Mouse (Mus musculus) kidney, postnatal 0 days (tissue): ENCODE results near the gene Lypd6. TPM values are rescaled to one million over a fixed set of nuclear protein-coding genes. Genes with fewer than 3 reads are reported as not detected.

Source experiments
- ATAC-seq: fragments of 200-750 bp; cut with Nextera tagmentation; replicated peaks from 2 replicates; pipeline ENCODE4 v1.8.0; 2017; ENCODE audit warnings: low read depth, moderate number of reproducible peaks, moderate TSS enrichment, moderate library complexity; ENCODE audit not compliant: low FRiP score
- DNase-seq: peaks from one replicate; pipeline ENCODE4 v3.0.0-alpha.2; 2016; ENCODE audit warnings: low spot score
- H3K27ac ChIP-seq: fragments of 300-500 bp; sonication (generic); 2 replicates; pipeline ENCODE4 v1.5.1; 2014; ENCODE audit warnings: mild to moderate bottlenecking
- H3K27me3 ChIP-seq: fragments of 300-500 bp; sonication (generic); 2 replicates; pipeline ENCODE4 v1.6.1; 2014; ENCODE audit warnings: low read length, mixed read lengths; ENCODE audit not compliant: insufficient read depth
- H3K36me3 ChIP-seq: fragments of 300-500 bp; sonication (generic); 2 replicates; pipeline ENCODE4 v1.6.1; 2014; ENCODE audit warnings: low read length, mixed read lengths; ENCODE audit not compliant: insufficient read depth
- H3K4me1 ChIP-seq: fragments of 300-500 bp; sonication (generic); replicated peaks from 2 replicates; pipeline ENCODE4 v1.6.1; 2014; ENCODE audit warnings: antibody characterized with exemption, low read length, mixed read lengths; ENCODE audit not compliant: insufficient read depth
- H3K4me2 ChIP-seq: fragments of 300-500 bp; sonication (generic); 2 replicates; pipeline ENCODE4 v1.6.1; 2014; ENCODE audit warnings: mild to moderate bottlenecking, low read length, moderate library complexity, mixed read lengths
- H3K4me3 ChIP-seq: fragments of 300-500 bp; sonication (generic); replicated peaks from 2 replicates; pipeline ENCODE4 v1.5.1; 2014; ENCODE audit warnings: low read depth, low read length
- H3K9ac ChIP-seq: fragments of 300-500 bp; sonication (generic); 2 replicates; pipeline ENCODE4 v1.6.1; 2014; ENCODE audit warnings: low read depth, low read length
- H3K9me3 ChIP-seq: fragments of 300-500 bp; sonication (generic); replicated peaks from 2 replicates; pipeline ENCODE4 v1.6.1; 2016; ENCODE audit warnings: low read length, inconsistent platforms, mixed read lengths
- CTCF ChIP-seq: IDR thresholded peaks from 2 replicates; pipeline ENCODE4 v1.5.1; 2016; ENCODE audit warnings: antibody characterized with exemption, low read depth, mild to moderate bottlenecking, moderate library complexity
- WGBS: fragments of 180-500 bp; shearing (Covaris S2); extraction: QIAGEN DNeasy Blood & Tissue Kit; methylation state at CpG from one replicate; pipeline ENCODE4 v1.1.7; 2014; 5-methylcytosine and 5-hydroxymethylcytosine counted together
- polyA plus RNA-seq: library from polyadenylated mRNA; unstranded; fragments of >200 nt; fragmentation: Nextera tagmentation; extraction: Ambion mirVana; gene quantifications from 2 replicates; pipeline ENCODE4 v1.2.1, GENCODE M21; 2015

The Lypd6 gene
- polyA plus RNA-seq, 1 experiment from 2014 or later = 8.6 TPM

DNA sequence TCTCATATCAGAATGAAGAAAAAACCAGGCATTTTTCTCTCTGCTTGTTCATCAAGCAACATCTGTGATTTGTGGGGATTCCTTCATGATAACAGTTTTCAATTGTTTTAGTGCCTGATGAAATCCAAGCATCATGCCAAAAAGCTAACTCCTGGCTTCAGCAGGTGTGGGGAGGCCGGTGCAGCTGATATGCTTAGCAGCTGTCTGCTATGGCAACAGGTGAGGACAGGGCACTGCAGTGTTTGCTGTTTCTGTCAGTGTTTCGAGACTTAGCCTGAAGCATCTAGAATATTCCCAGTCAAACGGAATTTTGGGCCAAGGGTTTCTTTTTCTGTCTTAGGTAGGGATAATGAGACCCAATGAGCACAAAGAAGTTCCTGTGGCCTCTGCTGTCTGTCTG is 39.4 kb downstream of the Lypd6 start:
- no peak overlapping the region for H3K4me3 ChIP-seq
- peaks cover 4% of the 10 kb centered on the region; the same call in 1 of the 2 replicates for H3K4me1 ChIP-seq
- no peaks in the 10 kb centered on the region for H3K9me3 ChIP-seq
- H3K27me3 ChIP-seq = no peaks in the 10 kb centered on the region
- H3K36me3 ChIP-seq = no peaks in the 10 kb centered on the region
- no peak overlapping the region for H3K9ac ChIP-seq
- no peak overlapping the region for H3K27ac ChIP-seq
- no peak for DNase-seq
- no peak overlapping the region for H3K4me2 ChIP-seq
- 79% methylated on average over 3 of the region's 3 CpGs for WGBS
- TF ChIP-seq CTCF = no peak
- no peak for ATAC-seq

DNA sequence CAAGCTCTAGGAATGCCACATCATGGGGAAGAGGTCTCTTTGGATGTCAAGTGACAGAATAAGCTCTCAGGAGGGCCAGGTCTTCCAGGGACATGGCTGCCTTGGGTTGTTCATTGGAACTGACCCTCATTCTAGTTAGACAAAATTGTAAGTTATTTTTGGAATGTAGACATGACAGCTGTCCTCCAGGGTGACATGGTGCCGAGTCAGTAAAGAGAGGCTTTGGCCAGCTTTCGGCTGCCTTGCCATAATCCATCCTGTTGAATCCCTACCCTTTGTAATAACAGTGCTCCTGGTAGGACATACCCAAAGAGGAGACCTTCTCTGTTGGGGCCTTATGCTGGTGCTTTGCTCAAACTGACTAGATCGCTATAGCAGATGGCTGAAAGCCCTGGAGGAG is 39.8 kb downstream of the Lypd6 start:
- Histone ChIP-seq H3K4me2 (no peak overlapping the region), H3K36me3 (no peaks in the 10 kb centered on the region), H3K9me3 (no peaks in the 10 kb centered on the region), H3K4me1 (peaks cover 4% of the 10 kb centered on the region; the same call in 1 of the 2 replicates), H3K9ac (no peak overlapping the region), H3K4me3 (no peak overlapping the region), H3K27me3 (no peaks in the 10 kb centered on the region), H3K27ac (no peak overlapping the region)
- WGBS = 92% methylated on average over 3 of the region's 3 CpGs
- ATAC-seq = no peak
- DNase-seq = no peak
- TF ChIP-seq CTCF = no peak

DNA sequence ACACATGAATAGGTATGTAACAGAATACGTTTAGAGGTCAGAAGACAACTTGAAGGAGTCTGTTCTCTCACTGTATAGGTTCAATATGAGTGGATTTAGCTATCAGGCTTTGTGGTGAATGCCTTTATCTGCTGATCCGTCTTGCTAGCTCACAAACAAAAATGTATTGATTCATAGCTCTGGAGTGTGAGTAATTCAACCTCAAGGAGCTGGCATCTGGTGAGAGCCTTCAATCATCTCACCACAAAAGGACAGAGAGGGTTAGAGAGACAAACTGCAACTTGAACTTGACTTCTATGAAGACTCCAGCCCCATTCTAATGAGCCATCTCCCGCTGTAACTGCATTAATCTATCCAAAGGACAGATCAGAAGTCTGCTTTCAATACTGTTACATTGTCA is 40.6 kb downstream of the Lypd6 start:
- Histone ChIP-seq H3K4me1 (0 out of 2 replicates have a peak, but pooled peaks cover 4% of the 10 kb centered on the region), H3K27me3 (no peaks in the 10 kb centered on the region), H3K9me3 (no peaks in the 10 kb centered on the region), H3K9ac (no peak overlapping the region), H3K4me2 (no peak overlapping the region), H3K36me3 (no peaks in the 10 kb centered on the region), H3K4me3 (no peak overlapping the region), H3K27ac (no peak overlapping the region)
- no peak for TF ChIP-seq CTCF
- 80% methylated on average over 3 of the region's 3 CpGs for WGBS
- no peak for DNase-seq
- ATAC-seq = no peak

DNA sequence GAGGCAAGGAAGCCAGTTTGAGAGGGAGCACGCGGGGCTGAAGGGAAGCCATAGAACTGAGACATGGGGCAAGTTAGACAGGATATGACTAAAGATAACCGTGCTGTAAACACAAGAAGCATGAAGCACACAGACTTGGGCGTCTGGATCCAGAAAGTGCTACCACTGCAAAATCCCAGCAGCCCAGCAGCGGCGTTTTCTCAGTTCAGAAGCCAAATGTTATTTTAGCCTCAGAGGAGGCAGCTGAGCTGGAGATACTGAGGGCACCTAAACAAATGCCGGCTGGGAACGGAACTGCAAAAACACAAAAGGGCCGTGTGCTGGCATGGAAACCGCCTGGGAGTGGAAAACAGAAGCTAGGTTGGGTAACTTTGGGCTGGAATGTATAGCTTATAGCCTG is 43.9 kb downstream of the Lypd6 start:
- peak overlapping the region; percentile 6 for H3K4me2 ChIP-seq
- DNase-seq = peak; percentile 15

DNA sequence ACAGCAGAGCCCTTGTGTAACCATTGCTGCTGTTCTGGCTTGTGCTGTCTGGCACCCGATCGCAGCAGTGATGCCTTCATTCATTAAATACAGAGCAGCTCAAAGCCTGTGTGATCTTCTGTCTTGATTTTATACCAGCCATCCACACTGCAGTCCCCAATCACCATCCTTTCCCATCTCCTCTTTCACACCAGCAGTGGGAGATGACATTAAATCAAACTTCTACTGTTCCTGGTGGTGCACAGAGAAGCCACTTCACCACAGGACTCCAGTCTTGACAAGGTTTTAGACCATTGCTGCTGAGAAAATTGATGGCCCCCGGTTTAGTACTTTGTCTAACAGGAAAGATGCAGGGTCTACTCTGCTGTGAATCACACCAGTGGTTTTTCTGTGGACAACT is 44.9 kb downstream of the Lypd6 start:
- Histone ChIP-seq H3K27me3 (no peaks in the 10 kb centered on the region), H3K4me1 (0 out of 2 replicates have a peak, but pooled peaks cover 4% of the 10 kb centered on the region), H3K36me3 (no peaks in the 10 kb centered on the region), H3K4me3 (no peak overlapping the region), H3K9ac (no peak overlapping the region), H3K9me3 (no peaks in the 10 kb centered on the region), H3K4me2 (no peak overlapping the region), H3K27ac (no peak overlapping the region)
- peak; percentile 23 for DNase-seq
- no peak for TF ChIP-seq CTCF
- no peak for ATAC-seq
- 64% methylated on average over 3 of the region's 3 CpGs for WGBS

More for the DNA sequence above, 43.9 kb downstream of the Lypd6 start:
- Histone ChIP-seq H3K9me3 (no peaks in the 10 kb centered on the region), H3K36me3 (no peaks in the 10 kb centered on the region), H3K27ac (no peak overlapping the region), H3K9ac (no peak overlapping the region), H3K4me1 (0 out of 2 replicates have a peak, but pooled peaks cover 4% of the 10 kb centered on the region), H3K4me3 (no peak overlapping the region), H3K27me3 (no peaks in the 10 kb centered on the region)
- 25% methylated on average over 10 of the region's 10 CpGs for WGBS
- no peak for ATAC-seq
- no peak for TF ChIP-seq CTCF

DNA sequence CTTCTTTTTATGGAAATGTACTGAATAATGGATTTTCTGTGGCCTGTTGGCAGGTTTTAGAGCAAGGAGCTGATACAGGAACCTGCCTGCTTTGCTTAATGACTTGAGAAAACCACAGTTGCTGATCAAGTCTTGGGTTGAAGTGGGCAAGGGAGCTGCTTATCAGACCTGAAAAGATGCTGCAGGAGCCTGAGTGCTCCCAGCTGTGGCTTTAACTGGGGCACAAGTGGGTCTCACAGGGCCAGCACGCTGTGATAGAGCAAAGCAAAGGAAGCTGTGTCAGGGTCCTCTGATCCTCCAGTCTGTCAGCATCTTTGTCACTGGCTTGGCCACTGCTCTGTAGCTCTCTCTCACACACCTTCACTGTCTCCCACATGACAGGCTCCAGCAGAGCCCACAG is 45.4 kb downstream of the Lypd6 start:
- ATAC-seq (no peak), DNase-seq (no peak)
- 0 out of 2 replicates have a peak, but pooled peaks cover 4% of the 10 kb centered on the region for H3K4me1 ChIP-seq
- H3K27ac ChIP-seq = no peak overlapping the region
- H3K4me2 ChIP-seq = no peak overlapping the region
- 29% methylated on average over 1 of the region's 1 CpGs for WGBS
- no peaks in the 10 kb centered on the region for H3K9me3 ChIP-seq
- no peaks in the 10 kb centered on the region for H3K27me3 ChIP-seq
- H3K36me3 ChIP-seq = no peaks in the 10 kb centered on the region
- no peak overlapping the region for H3K4me3 ChIP-seq
- H3K9ac ChIP-seq = no peak overlapping the region
- no peak for TF ChIP-seq CTCF

DNA sequence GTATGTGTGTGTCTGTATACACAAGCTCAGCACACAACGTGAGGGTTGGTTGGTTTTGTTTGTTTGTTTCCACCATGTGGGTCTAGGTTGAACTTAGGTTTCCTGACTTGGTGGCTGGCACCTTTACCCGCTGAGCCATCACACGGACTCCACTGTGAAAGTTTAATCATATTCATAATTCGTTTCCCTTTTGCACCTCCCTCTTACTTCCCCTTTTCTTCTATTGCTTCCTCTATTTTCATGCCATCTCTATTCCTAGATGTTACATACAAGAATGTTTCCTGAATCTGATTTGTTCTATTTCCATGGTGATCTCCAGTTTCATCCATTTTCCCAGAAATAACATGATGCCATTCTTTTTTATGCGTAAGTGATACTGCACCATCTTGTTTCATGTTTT is 46.2 kb downstream of the Lypd6 start:
- Histone ChIP-seq H3K9me3 (no peaks in the 10 kb centered on the region), H3K4me2 (no peak overlapping the region), H3K4me3 (no peak overlapping the region), H3K36me3 (no peaks in the 10 kb centered on the region), H3K27ac (no peak overlapping the region), H3K9ac (no peak overlapping the region), H3K27me3 (no peaks in the 10 kb centered on the region), H3K4me1 (0 out of 2 replicates have a peak, but pooled peaks cover 4% of the 10 kb centered on the region)
- no peak for DNase-seq
- no peak for TF ChIP-seq CTCF
- no peak for ATAC-seq
- WGBS = 90% methylated on average over 5 of the region's 5 CpGs
